Mouse (Mus musculus): ENCODE measurements around the gene Exoc6.

Exoc6 gene

GRCm38 (mm10) chr19:37540201-37540600, 10.0 kb upstream of the Exoc6 start:
- no peak for DNase-seq

- peak; percentile 44 for DNase-seq
Measured at GRCm38 (mm10) chr19:37543537-37544326, 6.5 kb upstream of the Exoc6 start.

- no peak for DNase-seq
Measured at GRCm38 (mm10) chr19:37544476-37544875, 5.7 kb upstream of the Exoc6 start.

GRCm38 (mm10) chr19:37545231-37545630, 5.0 kb upstream of the Exoc6 start:
- no peak for DNase-seq

- no peak for DNase-seq
Measured at GRCm38 (mm10) chr19:37545725-37546124, 4.5 kb upstream of the Exoc6 start.

- no peak for DNase-seq
Measured at GRCm38 (mm10) chr19:37546776-37547175, 3.4 kb upstream of the Exoc6 start.

GRCm38 (mm10) chr19:37551040-37551566, 885 bp downstream of the Exoc6 start:
- DNase-seq = no peak

GRCm38 (mm10) chr19:37553376-37554265, 3.4 kb downstream of the Exoc6 start:
- DNase-seq = peak; percentile 32

GRCm38 (mm10) chr19:37554266-37554650, 4.0 kb downstream of the Exoc6 start:
- peak; percentile 33 for DNase-seq

GRCm38 (mm10) chr19:37555863-37556566, 5.8 kb downstream of the Exoc6 start:
- DNase-seq = no peak

GRCm38 (mm10) chr19:37557898-37558297, 7.7 kb downstream of the Exoc6 start:
- DNase-seq = no peak

GRCm38 (mm10) chr19:37559286-37560079, 9.3 kb downstream of the Exoc6 start:
- DNase-seq = peak; percentile 48

GRCm38 (mm10) chr19:37560080-37560427, 9.8 kb downstream of the Exoc6 start:
- peak; percentile 65 for DNase-seq

- DNase-seq = peak; percentile 57
Measured at GRCm38 (mm10) chr19:37561106-37561892, 11.1 kb downstream of the Exoc6 start.

- DNase-seq = peak; percentile 66
Measured at GRCm38 (mm10) chr19:37563763-37564162, 13.5 kb downstream of the Exoc6 start.

- no peak for DNase-seq
Measured at GRCm38 (mm10) chr19:37565806-37566205, 15.6 kb downstream of the Exoc6 start.

GRCm38 (mm10) chr19:37569186-37569754, 19.1 kb downstream of the Exoc6 start:
- no peak for DNase-seq

GRCm38 (mm10) chr19:37570966-37571718, 20.9 kb downstream of the Exoc6 start:
- no peak for DNase-seq

GRCm38 (mm10) chr19:37574802-37575201, 24.6 kb downstream of the Exoc6 start:
- no peak for DNase-seq

- DNase-seq = no peak
Measured at GRCm38 (mm10) chr19:37579607-37580006, 29.4 kb downstream of the Exoc6 start.

Measured in kidney, postnatal 14 days (tissue).